Mouse (Mus musculus) embryonic facial prominence, embryonic 10.5 days (tissue): ENCODE measurements around the gene Ice2. TPM values are rescaled to one million over a fixed set of nuclear protein-coding genes. Genes with fewer than 3 reads are reported as not detected.

Source experiments
- DNase-seq: peaks from one replicate; pipeline ENCODE4 v3.0.0-alpha.2; 2017; ENCODE audit warnings: low spot score
- H3K27ac ChIP-seq: fragments of 300-500 bp; sonication (generic); replicated peaks from 2 replicates; pipeline ENCODE4 v1.5.1; 2016; ENCODE audit warnings: mild to moderate bottlenecking
- H3K27me3 ChIP-seq: fragments of 300-500 bp; sonication (generic); replicated peaks from 2 replicates; pipeline ENCODE4 v1.6.1; 2016; ENCODE audit warnings: low read depth, mild to moderate bottlenecking; ENCODE audit not compliant: poor library complexity, severe bottlenecking
- H3K36me3 ChIP-seq: fragments of 300-500 bp; sonication (generic); replicated peaks from 2 replicates; pipeline ENCODE4 v1.6.1; 2016; ENCODE audit warnings: mild to moderate bottlenecking, moderate library complexity
- H3K4me1 ChIP-seq: fragments of 300-500 bp; sonication (generic); 2 replicates; pipeline ENCODE4 v1.6.1; 2016
- H3K4me3 ChIP-seq: fragments of 300-500 bp; sonication (generic); 2 replicates; pipeline ENCODE4 v1.5.1; 2016; ENCODE audit warnings: mild to moderate bottlenecking, moderate library complexity
- H3K9me3 ChIP-seq: fragments of 300-500 bp; sonication (generic); 2 replicates; pipeline ENCODE4 v1.6.1; 2016; ENCODE audit warnings: mild to moderate bottlenecking
- WGBS: fragments of 180-500 bp; shearing (Covaris S2); methylation state at CpG from one replicate; pipeline ENCODE4 v1.1.7; 2016; 5-methylcytosine and 5-hydroxymethylcytosine counted together
- polyA plus RNA-seq: library from polyadenylated mRNA; unstranded; fragments of >200 nt; fragmentation: Nextera tagmentation; extraction: Ambion mirVana; gene quantifications from 2 replicates; pipeline ENCODE4 v1.2.1, GENCODE M21; 2016

The Ice2 gene
- polyA plus RNA-seq, 1 experiment from 2014 or later: 22.5 TPM

DNA sequence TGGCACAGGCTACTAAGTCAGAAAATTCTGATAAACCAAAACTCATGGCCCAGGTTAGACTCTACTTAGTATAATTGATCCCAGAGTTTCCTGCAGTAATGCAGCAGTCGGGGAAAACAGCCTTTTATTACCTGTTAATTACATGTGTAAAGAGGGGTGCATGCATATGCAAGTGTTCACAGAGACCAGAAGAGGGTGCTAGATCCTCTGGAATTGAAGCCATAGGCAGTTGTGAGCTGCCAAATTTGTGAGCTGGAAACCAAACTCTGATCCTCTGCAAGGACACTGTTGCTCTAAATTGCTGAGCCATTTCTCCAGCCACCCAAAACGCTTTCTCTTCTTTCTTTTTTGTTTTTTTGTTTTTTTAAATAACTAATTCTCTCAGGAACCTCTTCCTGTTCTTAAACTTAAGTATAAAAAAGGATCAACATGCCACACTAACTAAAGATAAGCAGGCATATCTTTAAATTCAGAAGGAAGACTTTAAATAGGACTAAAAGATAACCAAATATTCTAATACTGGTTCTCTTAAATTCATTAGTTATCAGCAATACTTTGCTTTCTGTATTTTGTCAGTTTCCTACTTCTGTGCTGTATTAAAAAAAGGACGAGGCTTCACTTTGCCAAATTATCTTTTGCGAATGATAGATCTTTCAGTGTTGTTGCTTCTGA is 20.6 kb upstream of the Ice2 start:
- H3K9me3 ChIP-seq: peaks cover 3% of the 10 kb centered on the region; the same call in 1 of the 2 replicates
- H3K4me3 ChIP-seq: no peak overlapping the region
- H3K4me1 ChIP-seq: no peaks in the 10 kb centered on the region
- no peak overlapping the region for H3K27ac ChIP-seq
- H3K27me3 ChIP-seq: no peaks in the 10 kb centered on the region
- WGBS: 88% methylated on average over 4 of the region's 4 CpGs
- peaks cover 38% of the 10 kb centered on the region for H3K36me3 ChIP-seq
- no peak for DNase-seq

DNA sequence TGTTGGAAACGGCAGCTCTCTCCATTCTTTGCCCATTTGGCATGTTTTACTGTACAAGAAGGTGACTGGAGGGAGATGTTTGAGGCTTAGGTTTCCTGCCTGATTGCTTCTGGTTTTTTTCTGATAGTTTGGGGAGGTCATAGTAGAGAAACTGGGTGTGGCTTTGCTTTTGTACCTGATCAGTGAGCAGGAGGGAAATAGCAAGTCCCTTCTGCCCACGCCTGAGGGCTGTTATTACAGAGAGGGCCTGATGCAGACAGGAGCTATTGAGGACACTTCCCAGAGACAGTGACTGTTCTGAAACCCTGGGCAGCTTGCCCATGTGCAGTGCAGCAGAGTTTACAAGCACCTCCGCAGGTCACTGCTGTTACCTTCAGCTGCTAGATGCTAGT is 20.1 kb upstream of the Ice2 start:
- Histone ChIP-seq H3K27me3 (no peaks in the 10 kb centered on the region), H3K4me1 (no peaks in the 10 kb centered on the region)
- 88% methylated on average over 3 of the region's 3 CpGs for WGBS

GRCm38 (mm10) chr9:69380546-69380945 is 17.2 kb upstream of the Ice2 start:
- 73% methylated on average over 1 of the region's 1 CpGs for WGBS
- no peak overlapping the region for H3K4me3 ChIP-seq
- H3K27me3 ChIP-seq: no peaks in the 10 kb centered on the region
- H3K27ac ChIP-seq: no peak overlapping the region
- peaks cover 33% of the 10 kb centered on the region for H3K36me3 ChIP-seq
- H3K4me1 ChIP-seq: no peaks in the 10 kb centered on the region
- no peak for DNase-seq
- peaks cover 3% of the 10 kb centered on the region; the same call in 1 of the 2 replicates for H3K9me3 ChIP-seq

More for the DNA sequence above, 20.1 kb upstream of the Ice2 start:
- Histone ChIP-seq H3K4me3 (no peak overlapping the region), H3K36me3 (peaks cover 37% of the 10 kb centered on the region), H3K9me3 (peaks cover 3% of the 10 kb centered on the region; the same call in 1 of the 2 replicates), H3K27ac (no peak overlapping the region)
- no peak for DNase-seq

- Histone ChIP-seq H3K27me3 (no peaks in the 10 kb centered on the region), H3K4me1 (no peaks in the 10 kb centered on the region), H3K36me3 (peaks cover 21% of the 10 kb centered on the region), H3K27ac (no peak overlapping the region), H3K4me3 (no peak overlapping the region), H3K9me3 (peaks cover 3% of the 10 kb centered on the region; the same call in 1 of the 2 replicates)
- 58% methylated on average over 7 of the region's 7 CpGs for WGBS
- no peak for DNase-seq
Observed at GRCm38 (mm10) chr9:69381741-69382140, 16.0 kb upstream of the Ice2 start.

GRCm38 (mm10) chr9:69384475-69384874 is 13.2 kb upstream of the Ice2 start:
- no peaks in the 10 kb centered on the region for H3K9me3 ChIP-seq
- no peak for DNase-seq
- H3K27ac ChIP-seq: no peak overlapping the region
- WGBS: 91% methylated on average over 17 of the region's 17 CpGs
- H3K27me3 ChIP-seq: no peaks in the 10 kb centered on the region
- H3K4me1 ChIP-seq: no peaks in the 10 kb centered on the region
- no peak overlapping the region for H3K4me3 ChIP-seq
- H3K36me3 ChIP-seq: no peaks in the 10 kb centered on the region

DNA sequence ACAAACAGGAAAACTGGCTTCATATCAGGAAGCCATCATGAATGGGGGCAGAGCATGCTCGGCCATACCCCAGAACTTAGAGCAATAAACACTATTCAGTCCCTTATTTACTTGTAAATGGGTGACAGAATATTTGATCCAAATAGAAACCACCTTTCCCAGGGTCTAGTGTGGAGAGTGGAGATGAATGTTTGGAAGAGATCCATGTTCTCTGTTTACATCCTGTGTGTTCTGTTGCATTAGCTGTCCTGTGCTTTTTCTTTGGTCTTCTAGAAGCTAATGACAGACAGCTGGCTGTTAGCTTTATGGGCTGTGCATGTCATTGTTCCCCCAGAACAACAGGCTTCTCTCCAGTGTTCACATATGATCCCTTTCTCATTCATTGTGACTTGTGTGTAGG is 12.8 kb upstream of the Ice2 start:
- H3K9me3 ChIP-seq: no peaks in the 10 kb centered on the region
- no peaks in the 10 kb centered on the region for H3K27me3 ChIP-seq
- 80% methylated on average over 1 of the region's 1 CpGs for WGBS
- DNase-seq: no peak
- no peak overlapping the region for H3K4me3 ChIP-seq
- H3K4me1 ChIP-seq: no peaks in the 10 kb centered on the region
- no peaks in the 10 kb centered on the region for H3K36me3 ChIP-seq
- no peak overlapping the region for H3K27ac ChIP-seq

- no peak overlapping the region for H3K4me3 ChIP-seq
- H3K36me3 ChIP-seq: no peaks in the 10 kb centered on the region
- DNase-seq: no peak
- WGBS: 88% methylated on average over 4 of the region's 4 CpGs
- peaks cover 5% of the 10 kb centered on the region for H3K4me1 ChIP-seq
- H3K9me3 ChIP-seq: no peaks in the 10 kb centered on the region
- no peak overlapping the region for H3K27ac ChIP-seq
- no peaks in the 10 kb centered on the region for H3K27me3 ChIP-seq
Observed at GRCm38 (mm10) chr9:69387296-69387695, 10.4 kb upstream of the Ice2 start.

GRCm38 (mm10) chr9:69390631-69391030 is 7.1 kb upstream of the Ice2 start:
- 76% methylated on average over 4 of the region's 4 CpGs for WGBS
- Histone ChIP-seq H3K4me3 (no peak overlapping the region), H3K4me1 (peaks cover 5% of the 10 kb centered on the region), H3K27ac (no peak overlapping the region), H3K36me3 (no peaks in the 10 kb centered on the region), H3K27me3 (no peaks in the 10 kb centered on the region), H3K9me3 (no peaks in the 10 kb centered on the region)
- DNase-seq: no peak

- H3K36me3 ChIP-seq: no peaks in the 10 kb centered on the region
- no peak overlapping the region for H3K4me3 ChIP-seq
- no peaks in the 10 kb centered on the region for H3K27me3 ChIP-seq
- no peak for DNase-seq
- no peak overlapping the region for H3K27ac ChIP-seq
- WGBS: 85% methylated on average over 5 of the region's 5 CpGs
- H3K4me1 ChIP-seq: peaks cover 15% of the 10 kb centered on the region
- no peaks in the 10 kb centered on the region for H3K9me3 ChIP-seq
Observed at GRCm38 (mm10) chr9:69394234-69394633, 3.5 kb upstream of the Ice2 start.

DNA sequence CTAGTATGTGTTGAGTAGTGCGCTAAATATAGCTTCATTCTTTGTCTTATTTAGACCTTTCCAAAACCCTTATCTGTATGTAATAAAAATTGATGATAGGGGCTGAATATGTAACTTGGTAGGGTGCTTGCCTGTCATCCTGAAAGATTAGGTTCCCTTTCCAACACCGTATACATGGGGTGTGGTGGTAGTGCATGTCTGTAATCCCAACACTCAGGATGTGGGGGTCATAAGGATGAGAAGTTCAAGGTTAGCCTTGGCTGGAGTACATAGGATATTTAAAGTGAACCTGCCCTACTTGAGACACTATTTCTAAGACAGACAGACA is 310 bp upstream of the Ice2 start:
- H3K27me3 ChIP-seq: no peaks in the 10 kb centered on the region
- 67% methylated on average over 2 of the region's 2 CpGs for WGBS
- H3K9me3 ChIP-seq: no peaks in the 10 kb centered on the region
- peak overlapping the region; percentile 87 for H3K4me3 ChIP-seq
- peaks cover 10% of the 10 kb centered on the region for H3K4me1 ChIP-seq
- H3K27ac ChIP-seq: peak overlapping the region; percentile 99
- DNase-seq: no peak
- peaks cover 3% of the 10 kb centered on the region for H3K36me3 ChIP-seq

DNA sequence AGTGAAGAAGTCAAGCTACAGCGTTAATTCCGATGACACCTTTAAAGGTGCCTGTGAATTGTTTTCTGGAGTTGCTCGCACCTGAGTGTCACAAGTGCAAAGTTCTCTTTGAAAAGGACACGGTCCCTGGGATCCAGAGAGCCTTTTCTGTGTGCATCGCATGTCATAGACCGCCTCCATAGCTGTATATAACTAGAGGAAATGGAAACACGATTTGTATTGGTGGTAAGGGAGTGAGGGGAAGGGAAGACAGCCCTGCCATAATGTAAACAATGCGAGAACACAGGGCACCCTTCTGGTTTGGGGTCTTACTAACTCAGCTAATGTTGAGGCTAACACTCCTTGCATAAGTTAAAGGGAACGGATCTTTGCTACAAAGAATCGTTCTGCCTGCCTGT is 746 bp downstream of the Ice2 start:
- H3K4me1 ChIP-seq: peaks cover 10% of the 10 kb centered on the region
- H3K4me3 ChIP-seq: peak overlapping the region; percentile 87
- H3K27ac ChIP-seq: peak overlapping the region; percentile 99
- no peaks in the 10 kb centered on the region for H3K9me3 ChIP-seq
- WGBS: 25% methylated on average over 10 of the region's 10 CpGs
- DNase-seq: no peak
- H3K27me3 ChIP-seq: no peaks in the 10 kb centered on the region
- H3K36me3 ChIP-seq: peaks cover 3% of the 10 kb centered on the region

GRCm38 (mm10) chr9:69404671-69405070 is 7.0 kb downstream of the Ice2 start:
- H3K4me1 ChIP-seq: no peaks in the 10 kb centered on the region
- no peak overlapping the region for H3K27ac ChIP-seq
- DNase-seq: no peak
- peaks cover 11% of the 10 kb centered on the region for H3K36me3 ChIP-seq
- H3K4me3 ChIP-seq: no peak overlapping the region
- 77% methylated on average over 6 of the region's 6 CpGs for WGBS
- no peaks in the 10 kb centered on the region for H3K9me3 ChIP-seq
- H3K27me3 ChIP-seq: no peaks in the 10 kb centered on the region

GRCm38 (mm10) chr9:69419476-69419875 is 21.8 kb downstream of the Ice2 start:
- Histone ChIP-seq H3K4me3 (no peak overlapping the region), H3K4me1 (peaks cover 6% of the 10 kb centered on the region; the same call in 1 of the 2 replicates), H3K36me3 (peaks cover 68% of the 10 kb centered on the region), H3K9me3 (no peaks in the 10 kb centered on the region), H3K27ac (no peak overlapping the region), H3K27me3 (no peaks in the 10 kb centered on the region)
- no peak for DNase-seq
- WGBS: 95% methylated on average over 1 of the region's 1 CpGs
